Mouse (Mus musculus) adrenal gland, postnatal 36 days (tissue): ENCODE data around the gene Lhfpl5. TPM values are rescaled to one million over a fixed set of nuclear protein-coding genes. Genes with fewer than 3 reads are reported as not detected.

ENCODE experiments used
- DNase-seq, 2 experiments: peaks; one replicate each; pipeline ENCODE4 v3.0.0; 2021; ENCODE audit warnings: mixed read lengths in 1 of 2
- microRNA-seq: library from miRNA; unstranded; fragments of <30 nt; microRNA quantifications from one replicate; pipeline ENCODE4 v1.2.0, GENCODE M21; 2021
- total RNA-seq, 2 experiments: library from RNA; stranded (reverse); gene quantifications; 2 replicates each; pipeline ENCODE4 v1.2.3; 2021

The Lhfpl5 gene
- total RNA-seq, 2 experiments from 2014 or later: 1.3 to 1.8 TPM

- DNase-seq: no peak
These were observed 53.0 kb downstream of the Lhfpl5 start for GRCm38 (mm10) chr17:28628248-28629124.

- no peak for DNase-seq
These were observed 53.7 kb downstream of the Lhfpl5 start for GRCm38 (mm10) chr17:28629125-28629524.

Small RNAs within 50 kb of the gene (microRNA-seq; reads per million reads assigned to microRNA genes)
- gene Gm25195 (not detected), gene Mir6969 (not detected)

Other genes starting within 250 kb of the Lhfpl5 start
- gene Rpl10a, start 247.2 kb upstream of the Lhfpl5 start, total RNA-seq: 100 to 1,000 TPM; 847 to 904 TPM
- gene Tead3, start 224.8 kb upstream of the Lhfpl5 start, total RNA-seq: 10 to 100 TPM; 10.0 to 10.1 TPM
- gene Tulp1, start 210.4 kb upstream of the Lhfpl5 start, total RNA-seq: under 1 TPM in 1 of 2 experiments, not detected in 1; 0.43 TPM
- gene Fkbp5, start 58.1 kb upstream of the Lhfpl5 start, total RNA-seq: 100 to 1,000 TPM in 1 of 2 experiments, 10 to 100 TPM in 1; 52.5 to 126 TPM
- gene Armc12, start 44.8 kb upstream of the Lhfpl5 start, total RNA-seq: not detected
- gene Clpsl2, start 26.2 kb upstream of the Lhfpl5 start, total RNA-seq: not detected
- not detected for gene Clps, start 14.9 kb upstream of the Lhfpl5 start, total RNA-seq
- gene Srpk1, start 47.1 kb downstream of the Lhfpl5 start, total RNA-seq: 10 to 100 TPM; 57.6 to 69.1 TPM
- 1 to 10 TPM; 1.2 to 2.2 TPM for gene Slc26a8, start 114.6 kb downstream of the Lhfpl5 start, total RNA-seq
- 10 to 100 TPM; 66.1 to 84.1 TPM for gene Mapk14, start 115.7 kb downstream of the Lhfpl5 start, total RNA-seq
- gene AC170998.1, start 150.4 kb downstream of the Lhfpl5 start, total RNA-seq: 1 to 10 TPM; 1.1 to 1.2 TPM
- gene Mapk13, start 193.7 kb downstream of the Lhfpl5 start, total RNA-seq: 100 to 1,000 TPM in 1 of 2 experiments, 10 to 100 TPM in 1; 77.9 to 267 TPM
- 100 to 1,000 TPM in 1 of 2 experiments, 10 to 100 TPM in 1; 64.8 to 101 TPM for gene Brpf3, start 225.4 kb downstream of the Lhfpl5 start, total RNA-seq